Mouse (Mus musculus) cerebellum, postnatal 25 days (tissue): ENCODE results near the gene Dpm3.

Experiments used
- DNase-seq, 2 experiments: peaks; one replicate each; pipeline ENCODE4 v3.0.0; 2021; ENCODE audit warnings: mixed read lengths in 2 of 2

The Dpm3 gene

GRCm38 (mm10) chr3:89232614-89233013 is 26.5 kb upstream of the Dpm3 start:
- DNase-seq: no peak

GRCm38 (mm10) chr3:89233562-89234110 is 25.5 kb upstream of the Dpm3 start:
- DNase-seq: peak in 1 of 2 experiments; percentile 37

GRCm38 (mm10) chr3:89236516-89236915 is 22.6 kb upstream of the Dpm3 start:
- DNase-seq: no peak

GRCm38 (mm10) chr3:89237682-89238081 is 21.5 kb upstream of the Dpm3 start:
- DNase-seq: no peak

- DNase-seq: no peak
Measured at GRCm38 (mm10) chr3:89238494-89238893, 20.7 kb upstream of the Dpm3 start.

- DNase-seq: peak; percentile 70 to 83
Measured at GRCm38 (mm10) chr3:89242331-89242895, 16.7 kb upstream of the Dpm3 start.

GRCm38 (mm10) chr3:89243609-89244008 is 15.5 kb upstream of the Dpm3 start:
- DNase-seq: peak; percentile 34 to 52

- DNase-seq: peak; percentile 70 to 78
Measured at GRCm38 (mm10) chr3:89244158-89244981, 14.8 kb upstream of the Dpm3 start.

- DNase-seq: peak; percentile 87 to 90
Measured at GRCm38 (mm10) chr3:89244982-89245687, 14.0 kb upstream of the Dpm3 start.

GRCm38 (mm10) chr3:89245688-89246171 is 13.4 kb upstream of the Dpm3 start, which contains the start of gene Krtcap2:
Gene Krtcap2 (plus strand): TSS chr3:89245966.
- DNase-seq: peak; percentile 80 to 88

- DNase-seq: peak; percentile 93 to 95
Measured at GRCm38 (mm10) chr3:89246261-89247100, 12.7 kb upstream of the Dpm3 start, which contains the start of gene Trim46. Gene Trim46 (minus strand): TSS chr3:89246309.

GRCm38 (mm10) chr3:89247466-89247865 is 11.7 kb upstream of the Dpm3 start:
- no peak for DNase-seq

- peak; percentile 81 to 87 for DNase-seq
Measured at GRCm38 (mm10) chr3:89250435-89251040, 8.6 kb upstream of the Dpm3 start.

GRCm38 (mm10) chr3:89251365-89251895 is 7.7 kb upstream of the Dpm3 start:
- peak in 1 of 2 experiments; percentile 35 for DNase-seq

GRCm38 (mm10) chr3:89254994-89255393 is 4.2 kb upstream of the Dpm3 start:
- DNase-seq: no peak

GRCm38 (mm10) chr3:89256177-89256576 is 3.0 kb upstream of the Dpm3 start:
- DNase-seq: no peak

- no peak for DNase-seq
Measured at GRCm38 (mm10) chr3:89260211-89260610, 1.1 kb downstream of the Dpm3 start.

- DNase-seq: no peak
Measured at GRCm38 (mm10) chr3:89262417-89262816, 3.3 kb downstream of the Dpm3 start.

GRCm38 (mm10) chr3:89266439-89266893 is 7.3 kb downstream of the Dpm3 start:
- DNase-seq: peak; percentile 82 to 87

- no peak for DNase-seq
Measured at GRCm38 (mm10) chr3:89268916-89269315, 9.8 kb downstream of the Dpm3 start.
